Mouse (Mus musculus): ENCODE results near the gene Rnf214. TPM values are rescaled to one million over a fixed set of nuclear protein-coding genes. Genes with fewer than 3 reads are reported as not detected.
"Not testable (repeated sequence)": the region's sequence is repeated elsewhere in the genome, so short reads cannot be mapped to it uniquely, and the experiment has no call there.

The Rnf214 gene
- polyA plus RNA-seq, 1 experiment: 16.3 TPM

DNA sequence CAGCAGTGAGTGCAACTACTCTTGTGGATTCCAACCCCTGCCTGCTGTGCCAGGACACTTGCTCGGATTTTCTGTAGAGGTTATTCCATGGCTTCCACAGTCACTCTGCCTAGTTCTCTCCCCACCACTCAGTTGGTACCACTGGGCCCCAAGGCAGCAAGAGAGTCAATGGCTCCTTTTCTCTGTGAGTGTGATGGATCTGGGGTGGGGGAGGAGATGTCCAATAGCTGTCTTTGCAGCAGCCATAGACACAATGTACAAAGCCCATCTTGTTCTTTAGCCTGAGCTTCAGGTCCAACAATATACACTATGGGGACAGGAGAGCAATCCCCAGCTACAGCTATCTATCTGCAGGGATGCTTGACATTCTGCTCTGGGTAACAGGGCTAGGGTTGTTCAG lies 52.6 kb downstream of the Rnf214 start:
- Histone ChIP-seq H3K4me3 (replicated peaks; ENCODE audit: extremely low read depth, low read depth, low read length) (no peak overlapping the region), H3K4me1 (ENCODE audit: control insufficient read depth, insufficient read depth, low read length) (peaks cover 4% of the 10 kb centered on the region; the same call in 1 of the 2 replicates)
- no peak for TF ChIP-seq POLR2A (IDR thresholded peaks at IDR 0.05; ENCODE audit: borderline replicate concordance, extremely low read depth, low read depth, low read length)
- TF ChIP-seq CTCF (IDR thresholded peaks at IDR 0.05; ENCODE audit: insufficient read depth, low read length): no peak
- DNase-seq: no peak
- WGBS: 70% methylated on average over 1 of the region's 1 CpGs

GRCm38 (mm10) chr9:45853695-45854094 lies 53.0 kb downstream of the Rnf214 start:
- 85% methylated on average over 2 of the region's 2 CpGs for WGBS
- no peak for TF ChIP-seq POLR2A (IDR thresholded peaks at IDR 0.05; ENCODE audit: borderline replicate concordance, extremely low read depth, low read depth, low read length)
- no peak for TF ChIP-seq CTCF (IDR thresholded peaks at IDR 0.05; ENCODE audit: insufficient read depth, low read length)
- H3K4me3 ChIP-seq (replicated peaks; ENCODE audit: extremely low read depth, low read depth, low read length): no peak overlapping the region

DNA sequence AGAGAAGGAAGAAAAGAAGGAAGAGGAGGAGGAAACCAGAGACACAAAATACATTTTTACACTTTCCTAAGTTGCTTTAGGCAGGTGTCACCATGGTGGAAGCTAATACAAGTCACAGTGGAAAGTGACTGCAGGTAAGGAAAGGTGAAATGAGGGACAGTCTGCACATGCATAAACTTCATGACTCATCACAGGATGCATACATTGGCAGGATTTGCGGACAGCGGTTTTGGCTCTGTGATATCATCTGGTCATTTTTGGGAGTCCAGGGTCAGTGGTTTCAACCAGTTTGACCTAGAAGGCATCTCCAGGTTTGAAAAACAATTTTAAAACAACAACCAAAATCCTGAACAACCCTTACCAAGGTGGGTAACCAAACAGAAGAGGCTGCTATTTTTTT lies 54.9 kb downstream of the Rnf214 start:
- no peak for DNase-seq
- TF ChIP-seq CTCF (IDR thresholded peaks at IDR 0.05; ENCODE audit: insufficient read depth, low read length) (no peak), POLR2A (IDR thresholded peaks at IDR 0.05; ENCODE audit: borderline replicate concordance, extremely low read depth, low read depth, low read length) (no peak)
- 93% methylated on average over 2 of the region's 2 CpGs for WGBS
- H3K4me1 ChIP-seq (ENCODE audit: control insufficient read depth, insufficient read depth, low read length): peaks cover 4% of the 10 kb centered on the region; the same call in 1 of the 2 replicates
- H3K4me3 ChIP-seq (replicated peaks; ENCODE audit: extremely low read depth, low read depth, low read length): no peak overlapping the region

More at GRCm38 (mm10) chr9:45853695-45854094, 53.0 kb downstream of the Rnf214 start:
- H3K4me1 ChIP-seq (ENCODE audit: control insufficient read depth, insufficient read depth, low read length): peaks cover 4% of the 10 kb centered on the region; the same call in 1 of the 2 replicates
- DNase-seq: no peak

DNA sequence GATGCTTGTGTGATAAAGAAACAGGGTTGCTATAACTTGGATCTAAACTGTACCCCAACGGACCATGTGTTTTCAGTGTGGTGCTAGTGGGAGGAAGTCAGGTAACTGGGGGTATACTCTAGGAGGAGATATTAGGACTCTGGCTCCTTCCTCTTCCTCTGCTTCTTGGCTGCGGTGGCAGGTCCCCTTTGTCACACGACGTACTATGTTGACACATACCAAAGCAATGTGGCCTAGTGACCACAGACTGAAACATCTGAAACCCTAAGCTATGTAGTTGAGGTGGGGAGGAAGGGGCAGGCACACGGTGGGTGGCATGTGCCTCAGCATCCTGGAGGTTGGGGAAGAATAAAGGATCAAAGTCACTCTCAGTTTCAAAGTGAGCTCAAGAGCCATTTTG lies 55.4 kb downstream of the Rnf214 start:
- Histone ChIP-seq H3K4me3 (replicated peaks; ENCODE audit: extremely low read depth, low read depth, low read length) (no peak overlapping the region), H3K4me1 (ENCODE audit: control insufficient read depth, insufficient read depth, low read length) (peaks cover 4% of the 10 kb centered on the region; the same call in 1 of the 2 replicates)
- TF ChIP-seq CTCF (IDR thresholded peaks at IDR 0.05; ENCODE audit: insufficient read depth, low read length) (no peak), POLR2A (IDR thresholded peaks at IDR 0.05; ENCODE audit: borderline replicate concordance, extremely low read depth, low read depth, low read length) (no peak)
- no peak for DNase-seq
- WGBS: 29% methylated on average over 5 of the region's 5 CpGs

DNA sequence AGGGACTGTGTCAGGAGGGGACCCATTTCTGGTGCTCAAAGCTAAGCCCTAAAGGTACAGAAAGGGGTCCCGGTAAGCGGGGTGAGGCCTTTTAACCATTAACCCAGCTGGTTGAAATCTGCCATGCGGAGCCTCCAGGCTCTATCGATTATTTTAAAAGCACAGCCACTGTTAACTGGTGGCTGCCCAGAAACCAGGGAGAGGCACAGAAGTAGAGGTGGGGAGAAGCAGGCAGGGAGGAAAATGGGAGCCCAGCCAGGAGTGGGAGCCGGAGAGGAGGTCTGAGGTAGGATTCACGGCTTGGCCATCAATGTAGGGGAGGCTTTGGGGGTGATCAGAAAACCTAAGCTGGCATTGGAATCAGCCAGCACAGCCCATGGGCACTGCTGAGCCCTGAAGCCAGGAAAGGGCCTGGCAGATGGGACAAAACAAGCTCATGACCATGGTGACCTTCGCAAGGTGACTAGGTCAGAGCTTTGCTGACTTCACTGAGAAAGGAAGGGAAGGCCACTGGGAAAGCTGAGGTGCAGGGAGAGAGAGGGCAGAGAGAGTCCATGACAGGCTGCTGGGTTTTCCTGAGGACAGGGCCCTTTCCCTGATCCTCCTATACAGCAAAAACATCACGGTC lies 56.1 kb downstream of the Rnf214 start:
- Histone ChIP-seq H3K4me1 (ENCODE audit: control insufficient read depth, insufficient read depth, low read length) (peaks cover 4% of the 10 kb centered on the region; the same call in 1 of the 2 replicates), H3K4me3 (replicated peaks; ENCODE audit: extremely low read depth, low read depth, low read length) (no peak overlapping the region)
- TF ChIP-seq POLR2A (IDR thresholded peaks at IDR 0.05; ENCODE audit: borderline replicate concordance, extremely low read depth, low read depth, low read length): no peak
- TF ChIP-seq CTCF (IDR thresholded peaks at IDR 0.05; ENCODE audit: insufficient read depth, low read length): no peak
- WGBS: 73% methylated on average over 8 of the region's 8 CpGs
- DNase-seq: no peak

GRCm38 (mm10) chr9:45849528-45850408 lies 56.9 kb downstream of the Rnf214 start:
- H3K4me3 ChIP-seq (replicated peaks; ENCODE audit: extremely low read depth, low read depth, low read length): no peak overlapping the region
- no peak for DNase-seq
- TF ChIP-seq CTCF (IDR thresholded peaks at IDR 0.05; ENCODE audit: insufficient read depth, low read length): no peak
- TF ChIP-seq POLR2A (IDR thresholded peaks at IDR 0.05; ENCODE audit: borderline replicate concordance, extremely low read depth, low read depth, low read length): no peak
- 56% methylated on average over 9 of the region's 9 CpGs for WGBS
- peaks cover 4% of the 10 kb centered on the region; the same call in 1 of the 2 replicates for H3K4me1 ChIP-seq (ENCODE audit: control insufficient read depth, insufficient read depth, low read length)

- Histone ChIP-seq H3K4me1 (ENCODE audit: control insufficient read depth, insufficient read depth, low read length) (peaks cover 4% of the 10 kb centered on the region; the same call in 1 of the 2 replicates), H3K4me3 (replicated peaks; ENCODE audit: extremely low read depth, low read depth, low read length) (no peak overlapping the region)
- 72% methylated on average over 5 of the region's 5 CpGs for WGBS
- no peak for DNase-seq
- TF ChIP-seq CTCF (IDR thresholded peaks at IDR 0.05; ENCODE audit: insufficient read depth, low read length): no peak
- TF ChIP-seq POLR2A (IDR thresholded peaks at IDR 0.05; ENCODE audit: borderline replicate concordance, extremely low read depth, low read depth, low read length): no peak
Observed at GRCm38 (mm10) chr9:45846891-45847460, 59.7 kb downstream of the Rnf214 start.

- DNase-seq; H3K4me1 ChIP-seq (ENCODE audit: control insufficient read depth, insufficient read depth, low read length); H3K4me3 ChIP-seq (replicated peaks; ENCODE audit: extremely low read depth, low read depth, low read length): not testable (repeated sequence)
- whole genome bisulfite sequencing: 68% methylated on average over 2 of the region's 2 CpGs
Observed at GRCm38 (mm10) chr9:45846176-45846575, 60.5 kb downstream of the Rnf214 start.

GRCm38 (mm10) chr9:45845541-45845940 lies 61.2 kb downstream of the Rnf214 start:
- whole genome bisulfite sequencing: 89% methylated on average over 3 of the region's 3 CpGs
- Histone ChIP-seq H3K4me3 (replicated peaks; ENCODE audit: extremely low read depth, low read depth, low read length) (no peak overlapping the region), H3K4me1 (ENCODE audit: control insufficient read depth, insufficient read depth, low read length) (peaks cover 5% of the 10 kb centered on the region)
- no peak for DNase-seq
- TF ChIP-seq CTCF (IDR thresholded peaks at IDR 0.05; ENCODE audit: insufficient read depth, low read length): no peak
- TF ChIP-seq POLR2A (IDR thresholded peaks at IDR 0.05; ENCODE audit: borderline replicate concordance, extremely low read depth, low read depth, low read length): no peak
